Mouse (Mus musculus): ENCODE results near the gene Adarb2.
"Not testable (repeated sequence)": the region's sequence is repeated elsewhere in the genome, so short reads cannot be mapped to it uniquely, and the experiment has no call there.

Gene Adarb2

DNA sequence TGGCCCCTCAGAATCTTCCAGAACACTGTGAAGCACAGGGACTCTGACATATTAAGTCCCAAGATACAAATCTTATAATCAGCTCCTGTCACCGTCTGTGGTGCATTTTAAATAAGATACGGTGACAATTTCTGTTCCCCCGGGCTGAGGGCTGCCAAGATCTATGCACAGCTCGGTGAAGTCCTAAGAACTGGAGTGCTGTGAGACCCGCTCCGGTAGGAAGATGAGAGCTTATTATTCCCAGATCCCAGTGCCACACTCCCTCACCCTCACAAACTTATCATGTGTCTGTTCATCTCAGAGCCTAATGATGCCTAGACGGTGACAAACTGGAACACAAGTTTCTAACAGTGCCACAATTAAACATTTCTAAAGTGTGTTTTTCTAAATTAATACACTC, 384.8 kb downstream of the Adarb2 start:
- no peak for DNase-seq (ENCODE audit: low read depth, low spot score)

DNA sequence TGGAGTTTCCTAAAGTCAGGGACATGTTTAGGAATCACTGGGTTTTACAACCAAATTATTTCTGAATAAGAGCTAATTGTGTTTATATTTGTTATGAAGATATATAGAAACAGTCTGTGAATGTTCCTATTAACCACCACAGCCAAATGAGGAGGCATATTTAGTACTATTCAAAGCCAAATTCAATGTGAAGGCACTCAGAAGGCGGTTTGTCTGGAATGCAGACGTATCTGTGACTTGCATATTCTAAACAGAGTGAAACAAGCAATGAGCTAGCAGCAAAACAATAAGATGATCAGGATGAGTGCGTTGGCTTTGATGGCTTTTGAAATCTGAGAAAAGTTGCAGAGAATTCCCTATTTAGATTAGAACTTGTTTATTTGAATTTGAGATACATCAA, 387.8 kb downstream of the Adarb2 start:
- DNase-seq (ENCODE audit: low read depth, low spot score): no peak

DNA sequence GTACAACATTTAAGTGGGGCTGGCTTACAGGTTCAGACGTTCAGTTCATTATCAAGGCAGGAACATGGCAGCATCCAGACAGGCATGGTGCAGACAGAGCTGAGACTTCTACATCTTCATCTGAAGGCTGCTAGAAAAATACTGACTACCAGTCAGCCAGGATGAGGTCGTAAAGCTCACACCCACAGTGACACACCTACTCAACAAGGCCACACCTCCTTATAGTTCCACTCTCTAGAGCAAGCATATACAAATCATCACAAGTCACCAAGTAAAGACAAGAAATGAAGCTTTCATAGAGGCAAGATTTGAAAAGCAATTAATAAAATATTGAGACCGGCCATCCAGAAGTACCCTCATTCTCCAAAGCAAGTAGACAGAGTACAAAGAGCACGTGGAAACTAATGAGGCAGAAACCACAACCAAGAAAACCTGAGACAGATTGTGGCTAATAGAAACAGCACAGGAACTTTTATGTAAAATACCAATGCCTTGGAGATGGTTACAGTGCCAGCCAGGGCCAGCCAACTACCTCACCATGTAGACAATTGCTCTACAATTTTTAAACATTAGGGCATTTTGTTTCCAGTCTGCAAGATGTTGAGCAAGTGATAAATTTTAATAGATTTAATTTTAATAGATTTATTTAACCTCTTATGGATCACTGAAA, 394.4 kb downstream of the Adarb2 start:
- DNase-seq (ENCODE audit: low read depth, low spot score): no peak

GRCm38 (mm10) chr13:8597647-8598017, 395.0 kb downstream of the Adarb2 start:
- DNase-seq (ENCODE audit: low read depth, low spot score): no peak

DNA sequence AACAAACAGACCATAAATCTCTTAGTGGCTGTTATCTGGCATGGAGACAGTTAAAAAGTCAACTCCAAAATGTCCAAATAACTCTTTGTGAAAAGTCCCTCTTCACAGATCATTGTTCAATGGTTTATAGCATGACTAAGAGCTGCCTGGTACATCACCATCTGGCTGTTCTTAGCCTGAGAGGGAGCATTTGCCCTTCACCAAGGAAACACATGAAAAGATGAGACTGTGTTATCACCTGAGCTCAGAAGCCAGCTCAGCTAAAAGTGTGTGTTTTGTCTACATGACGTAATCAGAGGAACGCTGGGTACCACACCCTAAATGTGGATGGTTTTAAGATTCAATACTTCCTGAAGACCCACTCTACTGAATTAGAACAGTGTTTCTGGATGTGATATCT, 403.0 kb downstream of the Adarb2 start:
- DNase-seq (ENCODE audit: low read depth, low spot score): no peak

DNA sequence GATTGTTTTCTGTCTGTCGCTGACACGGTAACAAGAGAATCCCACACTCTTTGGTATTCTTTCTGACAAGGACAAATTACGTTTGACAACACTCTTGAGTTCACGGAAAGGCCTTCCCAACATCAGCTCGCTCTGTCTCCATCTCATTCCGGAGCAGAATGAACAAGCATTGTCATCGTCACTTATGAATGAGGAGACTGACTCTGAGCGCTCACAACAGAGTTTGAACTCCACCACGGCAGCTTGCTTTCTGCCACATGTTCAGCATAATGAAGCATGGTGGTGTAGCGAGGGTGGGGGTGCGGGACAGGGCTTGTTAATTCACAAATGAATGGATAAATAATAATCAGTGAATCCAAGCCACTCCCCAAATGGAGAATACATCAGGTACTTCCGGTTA, 405.4 kb downstream of the Adarb2 start:
- no peak for DNase-seq (ENCODE audit: low read depth, low spot score)

GRCm38 (mm10) chr13:8608918-8609317, 406.3 kb downstream of the Adarb2 start:
- DNase-seq (ENCODE audit: low read depth, low spot score): not testable (repeated sequence)

DNA sequence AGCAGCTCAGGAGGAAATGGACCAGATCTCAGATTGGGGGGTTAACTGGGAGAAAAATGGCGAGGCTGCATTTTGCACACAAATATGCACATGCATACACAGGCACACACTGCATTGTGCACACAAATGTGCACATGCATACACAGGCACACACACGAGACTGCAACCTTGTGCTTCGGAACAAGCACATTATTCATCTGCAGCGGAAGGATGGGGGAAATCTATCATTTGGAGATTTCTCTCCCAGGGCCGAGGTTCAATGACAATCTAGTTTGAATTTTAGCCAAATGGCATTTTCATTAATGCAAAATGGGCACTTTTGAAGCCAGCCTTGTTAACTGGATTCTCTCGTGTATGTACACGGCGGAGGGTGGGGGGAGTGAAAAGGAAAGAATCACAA, 408.3 kb downstream of the Adarb2 start:
- DNase-seq (ENCODE audit: low read depth, low spot score): no peak

DNA sequence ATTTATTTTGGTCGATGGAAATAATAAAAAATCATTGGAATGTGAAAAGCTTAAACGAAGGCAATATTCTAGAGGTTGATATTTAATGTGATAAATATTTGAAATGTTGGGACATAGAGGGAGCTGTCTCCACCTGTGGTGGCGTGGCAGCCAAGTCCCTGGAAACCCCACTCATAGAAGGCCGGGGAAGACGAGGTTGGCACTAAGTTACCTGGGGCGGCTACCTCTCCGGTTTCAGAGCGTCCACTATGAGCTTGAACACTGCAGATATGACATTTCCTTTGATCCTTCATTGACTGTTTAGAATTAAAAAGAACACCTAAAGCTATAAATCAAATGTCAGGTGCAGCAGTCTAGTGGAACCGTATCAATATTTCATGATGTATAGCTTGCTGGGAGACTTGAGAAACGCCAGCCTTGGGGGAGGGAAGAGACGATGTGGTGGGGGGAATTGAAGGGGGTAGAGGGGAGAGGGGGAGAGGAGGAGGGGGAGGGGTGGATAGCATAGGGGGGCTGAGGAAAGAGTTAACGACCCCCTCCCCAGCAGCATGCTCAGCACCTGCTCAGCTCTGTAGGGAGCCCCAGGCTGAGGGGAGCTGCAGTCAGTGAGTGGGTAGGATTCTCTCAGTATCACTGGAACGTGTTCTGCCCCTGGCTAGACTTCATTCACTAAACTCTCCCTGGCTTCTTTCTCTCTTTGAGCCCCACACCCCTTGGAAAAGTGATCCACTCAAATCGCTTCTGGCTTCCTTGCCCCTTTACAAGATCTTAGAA, 410.1 kb downstream of the Adarb2 start:
- no peak for DNase-seq (ENCODE audit: low read depth, low spot score)

GRCm38 (mm10) chr13:8616685-8617084, 414.0 kb downstream of the Adarb2 start:
- no peak for DNase-seq (ENCODE audit: low read depth, low spot score)

DNA sequence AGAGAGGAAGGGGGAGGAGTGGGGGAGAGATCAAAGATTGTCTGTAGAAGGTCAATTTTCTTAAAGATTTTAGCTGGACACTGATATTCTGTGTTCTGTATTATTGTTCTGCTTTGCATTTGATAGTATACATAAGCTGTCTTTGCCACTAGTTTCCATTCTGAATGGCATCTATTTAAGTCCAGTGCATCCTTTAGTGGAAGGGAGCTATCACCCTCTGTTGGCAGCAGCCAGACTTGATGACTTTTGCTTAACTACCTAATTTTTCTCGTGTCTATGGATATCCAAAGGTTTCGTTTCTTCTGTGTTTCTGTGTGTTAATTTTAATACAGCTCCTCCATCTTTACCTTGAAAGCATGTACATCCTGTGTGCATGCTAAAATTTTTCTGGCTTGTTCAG, 419.6 kb downstream of the Adarb2 start:
- no peak for DNase-seq (ENCODE audit: low read depth, low spot score)

DNA sequence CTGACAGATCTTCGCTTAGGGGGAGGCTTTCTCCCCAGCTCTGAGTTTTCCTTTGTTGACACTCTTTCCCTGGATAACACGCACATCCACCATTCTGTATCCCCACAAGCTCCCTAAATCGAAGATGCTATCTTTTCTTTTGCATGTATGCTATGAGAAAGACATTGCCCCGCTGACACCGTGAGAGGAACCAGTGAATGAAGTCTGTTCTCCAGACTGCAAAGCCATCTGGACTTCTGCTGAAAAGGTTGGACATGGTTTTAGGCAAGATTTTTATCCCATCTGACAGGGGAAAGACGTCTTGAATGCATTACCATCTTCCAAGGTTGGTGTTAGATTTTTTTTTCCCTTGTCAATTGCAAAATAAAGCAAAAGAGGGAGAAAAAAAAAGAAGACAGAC, 426.9 kb downstream of the Adarb2 start:
- no peak for DNase-seq (ENCODE audit: low read depth, low spot score)

GRCm38 (mm10) chr13:8631618-8632017, 429.0 kb downstream of the Adarb2 start:
- DNase-seq (ENCODE audit: low read depth, low spot score): no peak

DNA sequence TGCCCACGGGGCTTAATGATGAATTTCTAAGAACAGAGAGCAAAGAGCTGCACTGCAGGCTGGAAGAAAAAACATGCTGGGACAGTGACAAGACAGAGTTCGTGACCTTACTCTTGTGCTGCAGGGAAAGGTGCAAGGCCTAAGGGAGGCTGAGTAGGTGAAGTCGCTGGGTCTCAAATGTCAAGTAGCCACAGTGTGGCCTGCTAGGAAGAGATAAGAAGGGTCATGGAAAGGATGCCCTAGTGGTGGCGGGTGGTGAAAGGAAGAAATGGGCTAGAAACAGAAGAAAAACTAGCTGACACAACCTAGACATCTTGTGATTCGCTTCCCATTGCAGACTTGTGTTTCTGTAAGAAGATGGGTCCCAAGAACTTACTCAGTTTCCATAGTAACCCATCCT, 429.4 kb downstream of the Adarb2 start:
- DNase-seq (ENCODE audit: low read depth, low spot score): no peak

- no peak for DNase-seq (ENCODE audit: low read depth, low spot score)
Measured at GRCm38 (mm10) chr13:8633385-8634337, 431.0 kb downstream of the Adarb2 start.

DNA sequence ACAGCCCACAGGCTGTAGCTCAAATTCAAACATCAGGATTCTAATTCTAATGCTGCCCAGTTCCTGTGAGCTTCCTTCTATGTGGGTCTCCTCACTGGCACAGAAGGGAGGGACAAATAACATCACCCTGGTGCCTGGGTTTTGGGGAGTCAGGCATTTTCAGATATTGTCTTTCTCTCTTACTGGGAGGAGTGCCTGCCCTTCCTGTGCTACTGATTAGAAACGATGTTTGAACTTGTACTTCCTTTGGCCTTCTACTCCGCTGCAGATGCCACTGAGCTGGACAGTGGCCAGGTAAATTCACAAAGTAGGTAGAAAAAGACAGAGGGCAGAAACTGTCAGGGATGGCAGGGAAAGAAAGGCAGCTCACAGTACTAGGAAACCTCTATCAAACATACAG, 439.4 kb downstream of the Adarb2 start:
- no peak for DNase-seq (ENCODE audit: low read depth, low spot score)

DNA sequence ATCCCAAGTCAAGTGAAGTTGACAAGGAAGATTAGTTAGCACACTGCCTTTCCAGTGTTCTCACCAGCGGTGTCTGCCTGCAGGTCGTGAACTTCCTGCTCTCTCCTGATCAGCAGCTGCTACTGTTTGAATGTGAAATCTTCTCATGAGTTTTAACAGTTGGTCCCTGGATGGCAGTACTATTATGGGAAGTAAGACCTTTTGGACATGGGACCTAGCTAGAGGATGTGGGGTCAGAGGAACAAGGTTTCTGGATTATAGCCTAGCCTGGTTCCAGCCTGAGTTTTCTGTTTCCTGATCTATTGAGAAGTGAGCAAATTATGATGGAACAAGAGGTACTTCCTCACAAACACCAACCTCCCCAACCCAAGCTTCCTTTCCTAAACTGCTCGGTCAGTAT, 441.3 kb downstream of the Adarb2 start:
- DNase-seq (ENCODE audit: low read depth, low spot score): no peak

DNA sequence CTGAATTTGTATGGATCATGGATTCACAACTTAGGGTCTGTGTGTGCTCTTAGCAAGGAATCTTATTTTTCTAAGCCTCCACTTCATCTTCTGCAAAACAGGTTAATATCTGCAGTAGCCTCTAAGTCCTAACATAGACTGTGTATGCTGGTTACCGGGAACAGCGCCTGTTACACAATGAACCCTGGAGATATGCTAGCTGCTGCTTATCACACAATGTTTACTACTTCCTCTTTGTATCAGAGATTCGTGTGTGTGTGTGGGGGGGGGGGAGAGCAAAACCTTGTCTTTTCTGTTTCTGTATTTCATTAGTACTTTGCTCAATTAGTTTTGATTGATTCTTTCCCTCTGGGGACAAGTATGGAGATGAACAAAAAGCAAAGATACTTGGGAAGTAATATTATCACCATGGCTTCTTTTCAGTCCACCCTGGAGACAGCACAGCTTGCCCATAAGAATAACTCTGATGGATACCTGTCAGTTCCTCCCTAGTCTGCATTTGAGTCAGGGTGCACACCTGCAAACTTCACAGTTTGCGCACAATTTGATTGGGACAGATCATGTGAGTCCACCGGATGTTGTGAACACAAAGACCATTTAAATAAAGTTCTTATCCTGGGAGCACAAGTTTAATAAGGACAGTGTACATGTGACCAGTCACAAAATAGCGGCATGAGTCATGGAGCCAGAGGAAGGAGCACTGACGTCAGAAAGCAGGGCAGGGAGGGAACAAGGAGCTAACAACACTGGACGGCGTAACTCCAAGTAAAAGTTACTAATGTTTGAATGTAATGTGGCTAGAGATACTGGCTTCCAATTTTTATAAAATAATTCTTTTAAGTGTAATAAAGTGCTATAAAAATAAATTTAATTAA, 442.4 kb downstream of the Adarb2 start:
- DNase-seq (ENCODE audit: low read depth, low spot score): no peak

DNA sequence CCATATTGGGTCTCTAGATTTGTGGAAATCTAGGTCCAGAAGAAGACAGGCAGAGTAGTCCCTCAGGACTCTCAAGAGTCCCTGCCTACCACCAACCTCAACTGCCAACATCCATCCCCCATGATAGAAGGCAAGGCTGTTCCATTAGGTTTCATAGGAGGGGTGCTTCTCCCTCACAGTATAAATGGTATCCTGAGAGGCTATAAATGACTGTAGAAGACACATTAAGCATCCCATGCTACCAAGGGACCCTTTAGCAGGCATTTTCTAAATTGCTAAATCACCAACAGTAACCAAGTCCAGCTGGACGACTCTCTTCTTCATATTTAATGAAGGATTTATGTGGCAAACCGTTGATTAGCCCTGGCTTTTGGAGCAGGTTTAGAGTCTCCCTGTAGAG, 446.6 kb downstream of the Adarb2 start:
- DNase-seq (ENCODE audit: low read depth, low spot score): no peak

DNA sequence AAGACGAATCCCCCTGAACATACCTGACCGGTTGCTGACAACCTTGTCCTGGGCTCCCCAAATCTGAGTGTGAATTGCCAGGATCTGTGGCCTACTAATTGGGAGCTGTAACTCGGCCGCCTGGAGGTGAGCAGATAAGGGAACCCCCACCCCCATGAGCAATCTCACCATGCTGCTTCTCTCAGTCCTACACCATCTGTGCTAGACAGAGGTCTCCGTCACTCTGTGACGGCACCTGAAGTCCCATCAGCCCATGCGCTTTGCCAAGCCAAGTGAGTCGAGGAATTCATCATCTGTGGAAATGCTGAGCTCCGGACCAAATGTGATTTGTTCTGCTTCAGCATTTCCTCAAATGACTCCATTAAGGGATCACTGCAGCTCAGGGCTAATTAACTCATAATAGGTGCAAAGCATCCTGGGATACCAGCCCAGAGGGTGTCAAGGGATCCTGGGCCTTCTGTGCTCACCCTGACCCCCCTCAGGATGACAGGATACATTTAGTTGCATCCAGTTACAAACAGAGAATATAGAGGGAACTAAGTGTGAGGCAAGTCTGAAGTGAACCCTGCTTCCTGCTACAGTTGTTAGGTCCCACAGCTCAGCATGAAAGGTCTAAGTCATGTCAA, 462.1 kb downstream of the Adarb2 start:
- no peak for DNase-seq (ENCODE audit: low read depth, low spot score)

DNA sequence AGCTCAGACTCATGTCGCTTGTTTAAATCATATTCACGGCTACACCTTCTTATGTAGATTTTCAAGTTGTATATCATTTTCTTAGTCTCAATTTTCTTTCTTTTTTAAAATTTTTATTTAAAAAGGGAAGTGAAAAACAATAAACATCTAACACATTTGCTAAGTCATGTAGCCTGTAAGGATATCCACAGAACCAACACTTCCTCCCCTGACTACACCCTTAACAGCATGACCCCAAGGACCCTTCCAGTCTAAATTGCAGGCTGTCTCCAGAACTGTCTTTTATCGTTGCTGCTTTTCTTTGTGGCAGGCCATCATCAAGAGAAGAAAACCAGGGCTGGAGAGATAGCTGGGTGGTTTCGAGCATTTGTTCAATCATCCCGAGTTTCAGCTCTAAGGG, 474.5 kb downstream of the Adarb2 start:
- DNase-seq (ENCODE audit: low read depth, low spot score): no peak
